Mouse (Mus musculus) midbrain, embryonic 15.5 days (tissue): ENCODE measurements around the gene Mapk8ip2. TPM values are rescaled to one million over a fixed set of nuclear protein-coding genes. Genes with fewer than 3 reads are reported as not detected.
A peak's percentile ranks its signal among the peaks of the same experiment; 100 is the strongest.

Experiments
- ATAC-seq: fragments of 200-750 bp; cut with Nextera tagmentation; replicated peaks from 2 replicates; pipeline ENCODE4 v1.8.0; 2017; ENCODE audit warnings: moderate TSS enrichment
- H3K27ac ChIP-seq: fragments of 300-500 bp; sonication (generic); 2 replicates; pipeline ENCODE4 v1.5.1; 2015; ENCODE audit warnings: mild to moderate bottlenecking, inconsistent platforms
- H3K27me3 ChIP-seq: fragments of 300-500 bp; sonication (generic); replicated peaks from 2 replicates; pipeline ENCODE4 v1.6.1; 2015; ENCODE audit warnings: inconsistent platforms
- H3K36me3 ChIP-seq: fragments of 300-500 bp; sonication (generic); replicated peaks from 2 replicates; pipeline ENCODE4 v1.6.1; 2015; ENCODE audit warnings: inconsistent platforms
- H3K4me1 ChIP-seq: fragments of 300-500 bp; sonication (generic); 2 replicates; pipeline ENCODE4 v1.6.1; 2015; ENCODE audit warnings: inconsistent platforms
- H3K4me2 ChIP-seq: fragments of 300-500 bp; sonication (generic); 2 replicates; pipeline ENCODE4 v1.6.1; 2015; ENCODE audit warnings: inconsistent platforms, mild to moderate bottlenecking, moderate library complexity
- H3K4me3 ChIP-seq: fragments of 300-500 bp; sonication (generic); 2 replicates; pipeline ENCODE4 v1.5.1; 2015; ENCODE audit warnings: mild to moderate bottlenecking, inconsistent platforms
- H3K9ac ChIP-seq: fragments of 300-500 bp; sonication (generic); 2 replicates; pipeline ENCODE4 v1.6.1; 2015; ENCODE audit warnings: mild to moderate bottlenecking, inconsistent platforms
- H3K9me3 ChIP-seq: fragments of 300-500 bp; sonication (generic); 2 replicates; pipeline ENCODE4 v1.6.1; 2016; ENCODE audit warnings: inconsistent platforms
- WGBS: fragments of 180-500 bp; shearing (Covaris S2); methylation state at CpG from one replicate; pipeline ENCODE4 v1.1.7; 2015; ENCODE audit warnings: mixed read lengths; 5-methylcytosine and 5-hydroxymethylcytosine counted together
- polyA plus RNA-seq: library from polyadenylated mRNA; unstranded; fragments of >200 nt; fragmentation: Nextera tagmentation; extraction: Ambion mirVana; gene quantifications from 2 replicates; pipeline ENCODE4 v1.2.1, GENCODE M21; 2015

Gene Mapk8ip2
- polyA plus RNA-seq, 1 experiment from 2014 or later = 88.5 TPM

- ATAC-seq = no peak
- 93% methylated on average over 15 of the region's 15 CpGs for WGBS
- Histone ChIP-seq H3K9me3 (no peaks in the 10 kb centered on the region), H3K36me3 (peaks cover 53% of the 10 kb centered on the region), H3K27me3 (no peaks in the 10 kb centered on the region), H3K9ac (no peak overlapping the region), H3K4me1 (peaks cover 22% of the 10 kb centered on the region), H3K27ac (no peak overlapping the region), H3K4me2 (no peak overlapping the region), H3K4me3 (no peak overlapping the region)
These were observed 5.2 kb downstream of the Mapk8ip2 start for GRCm38 (mm10) chr15:89458942-89459341.

GRCm38 (mm10) chr15:89459821-89460220, 6.1 kb downstream of the Mapk8ip2 start:
- 94% methylated on average over 7 of the region's 7 CpGs for WGBS
- H3K9ac ChIP-seq = no peak overlapping the region
- H3K4me3 ChIP-seq = no peak overlapping the region
- no peak for ATAC-seq
- H3K36me3 ChIP-seq = peaks cover 53% of the 10 kb centered on the region
- H3K27me3 ChIP-seq = no peaks in the 10 kb centered on the region
- H3K4me2 ChIP-seq = no peak overlapping the region
- H3K9me3 ChIP-seq = no peaks in the 10 kb centered on the region
- H3K27ac ChIP-seq = no peak overlapping the region
- H3K4me1 ChIP-seq = peaks cover 20% of the 10 kb centered on the region

- Histone ChIP-seq H3K27ac (no peak overlapping the region), H3K36me3 (peaks cover 53% of the 10 kb centered on the region), H3K9me3 (no peaks in the 10 kb centered on the region), H3K27me3 (no peaks in the 10 kb centered on the region), H3K4me1 (peaks cover 19% of the 10 kb centered on the region), H3K4me2 (no peak overlapping the region), H3K4me3 (no peak overlapping the region), H3K9ac (no peak overlapping the region)
- WGBS = 80% methylated on average over 10 of the region's 10 CpGs
- no peak for ATAC-seq
These were observed 6.6 kb downstream of the Mapk8ip2 start for GRCm38 (mm10) chr15:89460298-89460697.

GRCm38 (mm10) chr15:89461321-89461720, 7.6 kb downstream of the Mapk8ip2 start:
- Histone ChIP-seq H3K4me1 (peaks cover 13% of the 10 kb centered on the region; the same call in 1 of the 2 replicates), H3K27me3 (no peaks in the 10 kb centered on the region), H3K4me3 (no peak overlapping the region), H3K36me3 (peaks cover 53% of the 10 kb centered on the region), H3K4me2 (no peak overlapping the region), H3K9me3 (no peaks in the 10 kb centered on the region), H3K9ac (no peak overlapping the region), H3K27ac (no peak overlapping the region)
- 86% methylated on average over 15 of the region's 15 CpGs for WGBS
- no peak for ATAC-seq

- H3K4me2 ChIP-seq = no peak overlapping the region
- peaks cover 44% of the 10 kb centered on the region for H3K36me3 ChIP-seq
- ATAC-seq = no peak
- no peak overlapping the region for H3K27ac ChIP-seq
- WGBS = 81% methylated on average over 7 of the region's 7 CpGs
- no peak overlapping the region for H3K4me3 ChIP-seq
- peaks cover 13% of the 10 kb centered on the region; the same call in 1 of the 2 replicates for H3K4me1 ChIP-seq
- no peak overlapping the region for H3K9ac ChIP-seq
- H3K9me3 ChIP-seq = no peaks in the 10 kb centered on the region
- no peaks in the 10 kb centered on the region for H3K27me3 ChIP-seq
These were observed 8.5 kb downstream of the Mapk8ip2 start for GRCm38 (mm10) chr15:89462176-89462575.

- Histone ChIP-seq H3K27ac (no peak overlapping the region), H3K27me3 (no peaks in the 10 kb centered on the region), H3K4me3 (no peak overlapping the region), H3K4me1 (peaks cover 9% of the 10 kb centered on the region; the same call in 1 of the 2 replicates), H3K36me3 (peaks cover 31% of the 10 kb centered on the region), H3K4me2 (no peak overlapping the region), H3K9me3 (no peaks in the 10 kb centered on the region), H3K9ac (no peak overlapping the region)
- WGBS = 65% methylated on average over 5 of the region's 5 CpGs
- ATAC-seq = no peak
These were observed 9.9 kb downstream of the Mapk8ip2 start for GRCm38 (mm10) chr15:89463334-89464235.

- no peaks in the 10 kb centered on the region for H3K27me3 ChIP-seq
- 0% methylated on average over 1 of the region's 1 CpGs for WGBS
- no peak overlapping the region for H3K4me3 ChIP-seq
- H3K9ac ChIP-seq = no peak overlapping the region
- H3K4me1 ChIP-seq = peaks cover 9% of the 10 kb centered on the region; the same call in 1 of the 2 replicates
- peak overlapping the region; percentile 59; the same call in 1 of the 2 replicates for H3K27ac ChIP-seq
- no peak overlapping the region for H3K4me2 ChIP-seq
- ATAC-seq = peak; percentile 38; the same call in 1 of the 2 replicates
- peaks cover 20% of the 10 kb centered on the region for H3K36me3 ChIP-seq
- no peaks in the 10 kb centered on the region for H3K9me3 ChIP-seq
These were observed 11.3 kb downstream of the Mapk8ip2 start for GRCm38 (mm10) chr15:89465052-89465451.

GRCm38 (mm10) chr15:89468577-89468976, 14.9 kb downstream of the Mapk8ip2 start:
- WGBS = 29% methylated on average over 2 of the region's 2 CpGs
- Histone ChIP-seq H3K4me3 (no peak overlapping the region), H3K4me2 (no peak overlapping the region), H3K4me1 (peaks cover 6% of the 10 kb centered on the region; the same call in 1 of the 2 replicates), H3K27ac (no peak overlapping the region), H3K27me3 (no peaks in the 10 kb centered on the region), H3K36me3 (no peaks in the 10 kb centered on the region), H3K9ac (no peak overlapping the region), H3K9me3 (no peaks in the 10 kb centered on the region)
- ATAC-seq = no peak

- no peak for ATAC-seq
- WGBS = 93% methylated on average over 4 of the region's 4 CpGs
- Histone ChIP-seq H3K27me3 (no peaks in the 10 kb centered on the region), H3K4me1 (peaks cover 11% of the 10 kb centered on the region), H3K36me3 (no peaks in the 10 kb centered on the region), H3K4me2 (no peak overlapping the region), H3K4me3 (no peak overlapping the region), H3K9ac (no peak overlapping the region), H3K27ac (no peak overlapping the region), H3K9me3 (no peaks in the 10 kb centered on the region)
These were observed 17.8 kb downstream of the Mapk8ip2 start for GRCm38 (mm10) chr15:89471476-89471875.

- H3K27ac ChIP-seq = no peak overlapping the region
- no peaks in the 10 kb centered on the region for H3K9me3 ChIP-seq
- peaks cover 24% of the 10 kb centered on the region for H3K4me1 ChIP-seq
- no peak for ATAC-seq
- H3K9ac ChIP-seq = no peak overlapping the region
- no peak overlapping the region for H3K4me2 ChIP-seq
- no peaks in the 10 kb centered on the region for H3K27me3 ChIP-seq
- H3K4me3 ChIP-seq = no peak overlapping the region
- no peaks in the 10 kb centered on the region for H3K36me3 ChIP-seq
- 84% methylated on average over 9 of the region's 9 CpGs for WGBS
These were observed 19.7 kb downstream of the Mapk8ip2 start for GRCm38 (mm10) chr15:89473370-89473769.

GRCm38 (mm10) chr15:89473921-89474320, 20.2 kb downstream of the Mapk8ip2 start:
- Histone ChIP-seq H3K27me3 (no peaks in the 10 kb centered on the region), H3K4me2 (no peak overlapping the region), H3K27ac (no peak overlapping the region), H3K36me3 (no peaks in the 10 kb centered on the region), H3K4me1 (peaks cover 24% of the 10 kb centered on the region), H3K9ac (no peak overlapping the region), H3K9me3 (no peaks in the 10 kb centered on the region), H3K4me3 (no peak overlapping the region)
- 98% methylated on average over 8 of the region's 8 CpGs for WGBS
- no peak for ATAC-seq

GRCm38 (mm10) chr15:89474596-89475292, 21.0 kb downstream of the Mapk8ip2 start:
- Histone ChIP-seq H3K9me3 (no peaks in the 10 kb centered on the region), H3K27me3 (no peaks in the 10 kb centered on the region), H3K4me2 (peak overlapping the region; percentile 95), H3K4me1 (peaks cover 24% of the 10 kb centered on the region), H3K9ac (no peak overlapping the region), H3K4me3 (peak overlapping the region; percentile 73), H3K27ac (no peak overlapping the region), H3K36me3 (no peaks in the 10 kb centered on the region)
- ATAC-seq = no peak
- 90% methylated on average over 19 of the region's 19 CpGs for WGBS
